Mouse (Mus musculus) liver, postnatal 0 days (tissue): ENCODE data around the gene Galnt15.

Experiments used
- CTCF ChIP-seq: sonication (generic); IDR thresholded peaks from 2 replicates; pipeline ENCODE4 v1.5.1; 2016; ENCODE audit warnings: antibody characterized with exemption, low read depth
- EP300 ChIP-seq: IDR thresholded peaks from 2 replicates; pipeline ENCODE4 v1.6.1; 2016; ENCODE audit warnings: antibody characterized with exemption, low read depth, mild to moderate bottlenecking

- TF ChIP-seq CTCF (peak; percentile 73), EP300 (no peak; the same call in 1 of the 2 replicates)
Observed at GRCm38 (mm10) chr14:32085486-32086201, 56.9 kb downstream of the Galnt15 start, which contains the start of gene Dph3.
